Mouse (Mus musculus) gastrocnemius, adult 2 months (tissue): Measurements from ENCODE around the gene Plcl2. TPM values are rescaled to one million over a fixed set of nuclear protein-coding genes. Genes with fewer than 3 reads are reported as not detected.
A peak's percentile ranks its signal among the peaks of the same experiment; 100 is the strongest.

Experiments
- DNase-seq: peaks from one replicate; pipeline ENCODE4 v3.0.0; 2022
- H3K27ac ChIP-seq: fragments of 200-600 bp; 2 replicates; pipeline ENCODE4 v1.8.1; 2022; ENCODE audit warnings: mild to moderate bottlenecking
- H3K4me3 ChIP-seq: fragments of 200-600 bp; 2 replicates; pipeline ENCODE4 v1.8.1; 2022; ENCODE audit warnings: mild to moderate bottlenecking, moderate library complexity
- CTCF ChIP-seq: fragments of 200-600 bp; IDR thresholded peaks from 2 replicates; pipeline ENCODE4 v1.8.1; 2022; ENCODE audit warnings: antibody characterized with exemption, mild to moderate bottlenecking, moderate library complexity
- intact Hi-C: fragments of 180-260 bp; cut with DNase I; formaldehyde crosslinking; loops from one replicate; pipeline ENCODE4 v1.15.1; 2025
- long read RNA-seq, 2 experiments: library from polyadenylated mRNA; stranded (forward); transcript quantifications; one replicate each; pipeline ENCODE4 v2.0.0; 2021
- total RNA-seq, 2 experiments: library from RNA; stranded (reverse); gene quantifications; 2 replicates each; pipeline ENCODE4 v1.2.3; 2021

The Plcl2 gene
- 10 to 100 TPM; 31.0 to 37.2 TPM for total RNA-seq
- long read RNA-seq, experiment 1, full-length matches to known transcripts, result 23 of 59 reads
- long read RNA-seq, experiment 1, partial matches to known transcripts, result 1 of 59 reads
- long read RNA-seq, experiment 1, other reads (novel, unspliced or antisense), result 35 of 59 reads
- long read RNA-seq, experiment 2, full-length matches to known transcripts, result 19 of 56 reads
- long read RNA-seq, experiment 2, partial matches to known transcripts, result 10 of 56 reads
- long read RNA-seq, experiment 2, other reads (novel, unspliced or antisense), result 27 of 56 reads

DNA sequence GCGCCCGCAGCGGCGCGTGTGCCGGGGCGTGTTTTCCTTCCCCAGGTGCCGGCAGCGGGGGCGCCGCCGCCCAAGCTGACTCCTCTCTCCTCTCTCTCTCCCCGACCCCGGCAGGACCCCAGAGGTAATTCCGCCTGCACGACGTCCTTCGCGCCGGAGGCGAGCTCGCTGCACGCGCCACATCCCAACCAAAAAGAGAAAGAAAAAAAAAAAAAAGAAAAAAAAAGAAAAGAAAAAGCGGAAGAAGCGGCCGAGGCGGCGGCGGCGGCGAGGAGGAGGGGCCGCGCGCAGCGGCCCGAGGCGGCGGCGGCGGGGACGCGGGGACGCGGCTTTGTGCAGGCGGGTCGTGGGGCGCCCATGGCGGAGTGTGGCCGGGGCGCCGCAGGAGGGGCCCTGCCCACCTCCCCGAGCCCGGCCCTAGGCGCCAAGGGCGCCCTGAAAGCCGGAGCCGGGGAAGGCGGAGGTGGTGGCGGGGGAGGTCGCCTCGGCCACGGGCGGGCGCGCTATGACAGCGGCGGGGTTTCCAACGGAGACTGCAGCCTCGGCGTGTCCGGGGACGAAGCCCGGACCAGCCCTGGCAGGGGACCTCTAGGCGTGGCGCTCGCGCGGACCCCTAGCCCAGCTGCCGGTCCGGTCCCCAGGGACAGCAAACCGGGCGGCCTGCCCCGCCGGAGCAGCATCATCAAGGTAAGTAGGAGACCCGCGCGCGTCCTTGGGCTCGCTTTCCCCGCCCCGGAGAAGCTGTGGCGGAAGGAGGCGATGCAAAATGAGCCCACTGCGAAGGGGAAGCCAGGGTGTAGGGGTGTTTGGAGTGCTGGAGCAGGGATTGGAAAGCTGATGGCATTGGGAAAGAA is at the start of gene Plcl2:
Gene Plcl2, plus strand, starts transcription at position 153 of the 854 bp plus-strand sequence.
- peak; percentile 82 for DNase-seq
- peak within 1 kb of the TSS; percentile 94 for H3K4me3 ChIP-seq
- TF ChIP-seq CTCF, result no peak
- peak within 1 kb of the TSS; percentile 90 for H3K27ac ChIP-seq
- intact Hi-C loops, result loop anchor here (2.0 to 5.0 kb wide), 6 partner anchors 62 to 219 kb away; no protein-coding TSS in a partner anchor

DNA sequence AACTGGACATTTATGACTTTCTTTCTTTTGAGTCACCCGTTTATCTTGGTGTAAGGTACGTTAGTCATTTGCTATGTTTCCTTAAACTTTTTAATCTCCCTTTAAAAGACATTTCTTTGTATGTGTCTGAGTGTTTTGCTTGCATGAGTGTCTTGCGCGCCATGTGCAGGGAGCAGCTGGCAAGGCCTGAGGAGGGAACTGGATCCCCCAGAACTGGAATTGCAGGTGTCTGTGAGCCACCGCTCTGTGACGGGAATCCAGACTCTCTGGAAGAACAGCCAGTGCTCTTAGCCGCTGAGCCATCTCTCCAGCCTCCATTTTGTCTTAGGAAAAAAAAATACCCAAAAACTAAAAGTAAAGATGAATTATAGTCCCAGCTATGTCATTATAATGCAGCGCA is 48.9 kb upstream of the Plcl2 start:
- no peak for TF ChIP-seq CTCF
- no peak for DNase-seq
- no peak overlapping the region for H3K4me3 ChIP-seq
- intact Hi-C loops, result no loop called here
- no peak overlapping the region for H3K27ac ChIP-seq

DNA sequence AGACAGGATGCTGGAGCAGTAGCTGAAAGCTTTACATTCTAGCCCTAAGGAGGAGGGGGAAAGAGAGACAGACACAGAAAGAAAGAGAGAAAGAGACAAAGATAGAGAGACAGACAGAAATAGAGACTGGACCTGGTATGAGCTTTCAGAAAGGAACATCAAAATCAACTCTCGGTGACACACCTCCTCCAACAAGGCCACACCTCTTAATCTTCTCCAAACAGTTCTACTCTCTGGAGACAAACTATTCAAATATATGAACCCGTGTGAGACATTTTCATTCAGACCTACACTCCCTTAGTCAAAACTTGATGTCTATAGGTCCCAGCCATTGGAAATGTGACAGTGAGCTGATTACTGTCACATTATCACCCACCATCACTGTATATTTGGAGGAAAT is 41.8 kb upstream of the Plcl2 start:
- TF ChIP-seq CTCF, result no peak
- H3K27ac ChIP-seq, result no peak overlapping the region
- H3K4me3 ChIP-seq, result no peak overlapping the region
- no peak for DNase-seq
- intact Hi-C loops, result no loop called here

DNA sequence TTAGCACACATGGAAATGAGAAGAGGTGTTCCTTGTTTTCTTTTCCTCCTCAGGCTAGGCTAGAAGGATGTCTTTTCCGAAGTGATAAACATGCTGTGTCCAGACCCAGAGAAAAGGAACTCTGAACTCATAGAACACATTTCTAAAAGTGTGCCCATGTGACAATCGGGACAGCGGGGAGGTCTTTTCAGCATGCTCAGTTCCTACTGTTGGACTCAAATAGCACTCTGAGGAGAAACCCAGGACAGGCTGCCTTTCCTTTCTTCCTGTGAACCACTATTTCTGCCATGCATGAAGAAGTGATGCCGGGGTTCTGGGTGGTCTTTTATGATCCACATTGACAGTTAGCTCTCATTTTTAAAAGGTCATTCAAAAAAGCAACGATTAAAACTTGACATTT is 40.1 kb upstream of the Plcl2 start:
- no peak overlapping the region for H3K4me3 ChIP-seq
- H3K27ac ChIP-seq, result no peak overlapping the region
- no peak for TF ChIP-seq CTCF
- no peak for DNase-seq
- intact Hi-C loops, result no loop called here

DNA sequence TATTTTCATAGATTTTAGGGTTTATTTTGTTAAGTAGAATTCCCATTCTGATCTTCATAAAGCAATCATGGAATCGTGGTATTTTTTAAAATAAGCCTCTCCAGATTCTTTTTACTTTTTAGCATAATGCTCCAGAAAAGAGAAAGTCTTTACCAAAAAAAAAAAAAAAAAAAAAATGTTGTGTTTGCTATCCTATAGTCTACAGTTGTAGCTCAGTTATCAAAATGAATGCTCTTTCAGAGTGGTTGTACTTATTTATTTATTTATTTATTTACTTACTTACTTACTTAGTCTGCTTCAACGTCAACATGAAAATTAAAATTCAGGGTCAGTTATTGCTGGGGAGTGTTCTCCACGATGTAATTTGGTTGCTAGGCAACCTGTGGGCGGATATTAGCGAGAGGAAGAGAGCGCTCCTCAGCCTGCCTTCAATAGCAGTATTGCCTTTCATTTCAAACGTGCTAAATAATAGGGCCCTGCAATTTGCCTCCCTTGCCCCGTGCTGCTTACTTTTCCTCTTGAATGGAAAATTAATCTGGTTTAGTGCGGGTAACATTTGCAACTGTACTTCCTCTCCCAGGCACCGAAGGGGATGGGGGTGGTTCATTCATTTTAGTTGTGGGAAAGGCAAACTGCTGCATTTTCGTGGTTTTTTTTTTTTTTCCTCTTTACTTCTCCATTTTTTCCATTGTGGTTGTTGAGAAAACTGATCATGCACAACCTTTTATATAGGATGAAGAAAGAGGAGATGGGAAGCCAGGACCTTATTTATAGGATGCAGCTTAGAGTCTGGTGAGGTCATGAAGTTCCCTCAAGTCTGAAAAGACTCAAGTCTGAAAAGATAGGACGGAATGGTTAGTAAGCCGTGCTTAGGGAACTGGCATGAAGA is 39.4 kb upstream of the Plcl2 start:
- H3K4me3 ChIP-seq, result peak overlapping the region; percentile 70
- DNase-seq, result peak; percentile 32
- no peak for TF ChIP-seq CTCF
- intact Hi-C loops, result no loop called here
- peak overlapping the region; percentile 81 for H3K27ac ChIP-seq

DNA sequence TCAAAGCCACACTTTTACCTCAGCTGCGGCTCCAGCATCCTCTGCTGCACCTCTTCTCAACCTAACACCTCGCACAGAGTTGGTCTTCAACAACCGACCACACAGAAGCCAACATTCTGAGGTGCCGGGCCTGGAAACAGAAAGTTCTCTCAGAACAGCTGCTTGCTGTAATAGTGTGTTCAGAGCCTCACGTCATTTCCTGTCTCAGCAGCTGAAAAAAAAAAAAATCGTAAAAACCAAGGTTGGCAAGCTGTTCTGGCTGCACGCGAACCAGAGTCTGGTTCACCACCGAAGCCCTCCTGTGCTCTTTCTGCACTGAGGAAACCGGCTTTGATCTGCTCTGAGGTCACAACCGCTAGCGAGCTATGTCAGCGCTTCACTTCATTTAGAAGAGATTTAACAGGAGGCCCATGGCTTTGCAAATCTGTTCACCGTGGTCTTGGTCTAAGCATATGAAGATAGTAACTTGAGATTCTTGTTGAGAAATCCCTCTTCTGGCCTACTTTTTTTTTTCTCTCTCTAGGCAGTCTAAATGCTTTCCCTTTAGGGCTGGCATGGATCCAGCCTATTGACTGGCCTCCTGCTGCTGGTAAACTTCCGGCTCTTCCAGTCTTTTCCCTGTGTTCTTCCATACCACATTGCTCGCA is 38.6 kb upstream of the Plcl2 start:
- peak; percentile 48 for DNase-seq
- no peak for TF ChIP-seq CTCF
- Histone ChIP-seq H3K4me3 (peak overlapping the region; percentile 70), H3K27ac (peak overlapping the region; percentile 81)
- intact Hi-C loops, result no loop called here

DNA sequence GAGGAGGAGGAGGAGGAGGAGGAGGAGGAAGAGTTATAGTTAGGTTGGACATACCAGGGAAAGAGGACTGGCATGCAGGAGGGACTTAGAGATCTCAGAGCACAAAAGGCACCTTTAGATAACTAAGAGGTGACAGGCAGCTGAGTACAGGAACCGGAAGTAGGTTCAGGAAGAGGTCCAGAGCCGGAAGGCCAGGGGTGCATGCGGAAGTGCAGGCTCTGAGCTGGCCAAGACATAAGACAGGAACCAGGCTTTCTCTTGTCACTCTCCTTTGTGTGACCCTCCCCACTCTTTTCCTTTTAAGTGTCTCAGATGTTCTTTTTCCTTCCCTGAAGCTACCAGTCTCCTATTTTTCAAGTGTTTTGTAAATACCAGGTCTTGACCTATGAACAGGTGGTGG is 38.0 kb upstream of the Plcl2 start:
- intact Hi-C loops, result no loop called here
- no peak for TF ChIP-seq CTCF
- DNase-seq, result no peak
- Histone ChIP-seq H3K4me3 (no peak overlapping the region), H3K27ac (peak overlapping the region; percentile 38; the same call in 1 of the 2 replicates)

DNA sequence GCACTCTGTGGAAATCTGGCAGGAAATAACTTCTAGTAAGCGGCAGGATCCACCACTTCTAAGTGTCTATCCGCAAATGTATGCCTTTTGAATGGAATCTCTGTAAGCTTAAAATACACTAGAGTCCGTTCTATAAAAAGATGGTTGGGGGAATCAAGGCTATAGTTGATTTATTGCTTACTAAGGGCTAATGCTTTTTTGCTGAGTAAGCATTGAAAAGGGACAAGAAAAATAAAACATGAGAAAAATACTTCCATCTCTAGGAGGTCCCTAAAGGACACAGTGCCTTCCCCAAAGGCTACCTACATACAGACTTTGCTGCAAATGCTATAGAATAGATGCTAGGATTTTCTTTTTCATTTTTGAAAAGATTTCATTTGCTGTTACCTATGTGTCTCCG is 31.9 kb upstream of the Plcl2 start:
- no peak for TF ChIP-seq CTCF
- intact Hi-C loops, result no loop called here
- H3K4me3 ChIP-seq, result no peak overlapping the region
- no peak overlapping the region for H3K27ac ChIP-seq
- no peak for DNase-seq

DNA sequence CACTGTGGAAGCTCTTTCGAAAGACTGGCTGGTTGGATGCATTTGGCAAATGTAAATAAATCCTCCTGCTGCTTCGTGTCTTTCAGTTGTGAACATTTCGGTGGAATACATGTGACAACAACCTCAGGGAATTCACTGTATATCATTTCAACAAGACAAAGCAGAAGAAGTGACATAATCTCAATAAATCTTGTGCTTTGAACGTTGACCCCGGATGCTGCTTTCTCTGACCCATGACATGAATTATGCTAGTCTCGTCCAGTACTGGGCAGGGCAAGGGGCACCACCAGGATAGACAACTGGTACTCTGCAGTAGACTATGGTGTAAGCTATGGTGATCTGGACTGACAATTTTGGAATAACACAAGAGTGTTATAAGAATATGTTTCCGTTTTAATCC is 28.3 kb upstream of the Plcl2 start:
- intact Hi-C loops, result no loop called here
- H3K27ac ChIP-seq, result no peak overlapping the region
- TF ChIP-seq CTCF, result no peak
- H3K4me3 ChIP-seq, result no peak overlapping the region
- no peak for DNase-seq

DNA sequence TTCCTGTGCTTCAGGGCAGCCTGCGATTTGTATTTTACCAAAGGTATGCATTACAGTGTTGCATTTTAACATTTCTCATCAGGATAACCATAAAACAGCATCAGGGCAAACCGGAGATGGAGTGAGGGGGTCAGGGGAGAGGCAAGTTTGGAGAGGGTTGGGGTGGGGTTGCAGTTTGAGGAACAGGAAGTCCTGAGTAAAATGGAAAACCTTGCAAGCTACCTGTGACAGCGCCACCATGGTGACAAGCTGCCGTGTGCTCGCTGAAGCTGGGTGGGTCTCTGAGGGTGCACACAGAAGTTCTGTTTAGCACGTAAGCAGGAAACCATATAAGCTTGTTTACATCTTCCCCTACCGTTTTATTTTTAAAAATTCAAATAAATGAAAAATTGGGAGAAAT is 25.5 kb upstream of the Plcl2 start:
- TF ChIP-seq CTCF, result no peak
- DNase-seq, result no peak
- intact Hi-C loops, result no loop called here
- no peak overlapping the region for H3K27ac ChIP-seq
- H3K4me3 ChIP-seq, result no peak overlapping the region

DNA sequence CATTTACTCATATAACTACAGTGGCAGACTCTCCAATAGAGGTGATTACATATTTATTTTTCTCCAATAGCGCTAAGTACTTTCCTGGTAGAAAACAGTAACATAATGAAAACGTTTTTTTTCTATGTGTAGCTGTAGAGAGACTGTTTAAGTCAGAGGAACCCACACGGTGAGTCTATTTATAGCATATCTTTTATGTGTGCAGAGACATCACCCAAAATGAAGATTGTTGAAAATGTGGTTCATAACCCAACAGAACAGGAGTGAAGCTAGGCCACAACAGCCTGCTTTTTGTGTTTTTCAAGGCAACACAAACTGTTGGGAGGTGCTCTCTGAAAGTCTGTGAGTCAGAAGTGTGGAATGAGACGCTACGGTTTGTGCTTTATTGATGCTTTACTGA is 24.2 kb upstream of the Plcl2 start:
- intact Hi-C loops, result no loop called here
- Histone ChIP-seq H3K27ac (no peak overlapping the region), H3K4me3 (no peak overlapping the region)
- no peak for DNase-seq
- no peak for TF ChIP-seq CTCF

DNA sequence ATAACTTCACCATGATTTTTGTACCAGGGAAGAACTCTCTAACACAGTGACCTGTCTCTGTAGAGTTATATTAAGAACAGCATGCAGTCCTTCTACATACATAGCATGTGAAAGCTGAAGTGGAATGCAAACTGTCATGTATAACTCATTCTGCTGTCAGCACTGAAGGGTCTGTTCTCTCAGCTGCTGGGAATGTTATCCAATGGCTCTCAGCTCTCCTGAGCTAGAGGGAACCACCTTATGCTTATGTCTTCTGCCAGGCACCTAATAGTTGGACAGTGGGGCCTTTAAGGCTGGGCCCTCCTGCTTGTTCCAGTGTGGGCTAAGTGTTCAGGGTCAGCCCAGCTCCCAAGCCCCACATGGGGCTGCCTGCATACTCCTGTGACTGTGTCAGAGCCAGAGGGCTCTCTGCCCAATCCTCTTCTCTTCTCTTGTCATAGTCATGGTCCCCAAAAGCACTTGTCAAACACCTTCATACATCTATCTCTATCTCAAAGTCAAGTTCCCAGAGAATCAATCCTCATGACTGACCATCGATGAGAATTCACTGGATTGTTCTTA is 22.1 kb upstream of the Plcl2 start:
- Histone ChIP-seq H3K4me3 (no peak overlapping the region), H3K27ac (no peak overlapping the region)
- intact Hi-C loops, result no loop called here
- no peak for TF ChIP-seq CTCF
- no peak for DNase-seq
